Mouse (Mus musculus) stomach, embryonic 15.5 days (tissue): ENCODE results near the gene Bcl11b. TPM values are rescaled to one million over a fixed set of nuclear protein-coding genes. Genes with fewer than 3 reads are reported as not detected.

Experiments
- ATAC-seq: fragments of 200-750 bp; cut with Nextera tagmentation; 2 replicates; pipeline ENCODE4 v1.8.0; 2017; ENCODE audit warnings: low read depth, moderate number of reproducible peaks, moderate TSS enrichment; ENCODE audit not compliant: insufficient read depth, low FRiP score
- H3K27ac ChIP-seq: fragments of 300-500 bp; sonication (generic); 2 replicates; pipeline ENCODE4 v1.5.1; 2015; ENCODE audit warnings: mild to moderate bottlenecking, inconsistent platforms
- H3K27me3 ChIP-seq: fragments of 300-500 bp; sonication (generic); replicated peaks from 2 replicates; pipeline ENCODE4 v1.6.1; 2015; ENCODE audit warnings: inconsistent platforms
- H3K36me3 ChIP-seq: fragments of 300-500 bp; sonication (generic); 2 replicates; pipeline ENCODE4 v1.6.1; 2015; ENCODE audit warnings: inconsistent platforms
- H3K4me1 ChIP-seq: fragments of 300-500 bp; sonication (generic); 2 replicates; pipeline ENCODE4 v1.6.1; 2015; ENCODE audit warnings: inconsistent platforms
- H3K4me2 ChIP-seq: fragments of 300-500 bp; sonication (generic); 2 replicates; pipeline ENCODE4 v1.6.1; 2015; ENCODE audit warnings: mild to moderate bottlenecking, inconsistent platforms
- H3K4me3 ChIP-seq: fragments of 300-500 bp; sonication (generic); replicated peaks from 2 replicates; pipeline ENCODE4 v1.5.1; 2015; ENCODE audit warnings: inconsistent platforms
- H3K9ac ChIP-seq: fragments of 300-500 bp; sonication (generic); 2 replicates; pipeline ENCODE4 v1.6.1; 2015; ENCODE audit warnings: inconsistent platforms
- H3K9me3 ChIP-seq: fragments of 300-500 bp; sonication (generic); 2 replicates; pipeline ENCODE4 v1.6.1; 2016; ENCODE audit warnings: inconsistent platforms
- WGBS: fragments of 180-500 bp; shearing (Covaris S2); methylation state at CpG from one replicate; pipeline ENCODE4 v1.1.7; 2015; 5-methylcytosine and 5-hydroxymethylcytosine counted together
- polyA plus RNA-seq: library from polyadenylated mRNA; unstranded; fragments of >200 nt; fragmentation: Nextera tagmentation; extraction: Ambion mirVana; gene quantifications from 2 replicates; pipeline ENCODE4 v1.2.1, GENCODE M21; 2015

The Bcl11b gene
- polyA plus RNA-seq, 1 experiment from 2014 or later: 5.7 TPM

GRCm38 (mm10) chr12:107968331-107968730, 35.1 kb downstream of the Bcl11b start:
- Histone ChIP-seq H3K4me2 (no peak overlapping the region), H3K36me3 (no peaks in the 10 kb centered on the region), H3K27ac (no peak overlapping the region), H3K9me3 (no peaks in the 10 kb centered on the region), H3K9ac (no peak overlapping the region), H3K27me3 (no peaks in the 10 kb centered on the region), H3K4me3 (no peak overlapping the region), H3K4me1 (0 out of 2 replicates have a peak, but pooled peaks cover 4% of the 10 kb centered on the region)
- no peak for ATAC-seq
- 85% methylated on average over 3 of the region's 3 CpGs for WGBS

- WGBS: 89% methylated on average over 7 of the region's 7 CpGs
- Histone ChIP-seq H3K27me3 (no peaks in the 10 kb centered on the region), H3K4me2 (no peak overlapping the region), H3K4me3 (no peak overlapping the region), H3K36me3 (no peaks in the 10 kb centered on the region), H3K4me1 (no peaks in the 10 kb centered on the region; the same call in 1 of the 2 replicates), H3K9me3 (no peaks in the 10 kb centered on the region), H3K9ac (no peak overlapping the region), H3K27ac (no peak overlapping the region)
- ATAC-seq: no peak
Observed at GRCm38 (mm10) chr12:107967026-107967425, 36.4 kb downstream of the Bcl11b start.

- Histone ChIP-seq H3K36me3 (no peaks in the 10 kb centered on the region), H3K9ac (no peak overlapping the region; the same call in 1 of the 2 replicates), H3K9me3 (no peaks in the 10 kb centered on the region), H3K4me1 (peaks cover 13% of the 10 kb centered on the region), H3K27ac (no peak overlapping the region), H3K4me3 (no peak overlapping the region), H3K4me2 (no peak overlapping the region), H3K27me3 (no peaks in the 10 kb centered on the region)
- 86% methylated on average over 12 of the region's 12 CpGs for WGBS
- no peak for ATAC-seq
Observed at GRCm38 (mm10) chr12:107965103-107965502, 38.3 kb downstream of the Bcl11b start.

GRCm38 (mm10) chr12:107964396-107965085, 38.9 kb downstream of the Bcl11b start:
- Histone ChIP-seq H3K4me3 (no peak overlapping the region), H3K36me3 (no peaks in the 10 kb centered on the region), H3K27ac (no peak overlapping the region), H3K27me3 (no peaks in the 10 kb centered on the region), H3K9me3 (no peaks in the 10 kb centered on the region), H3K9ac (no peak overlapping the region), H3K4me2 (no peak overlapping the region), H3K4me1 (peaks cover 13% of the 10 kb centered on the region)
- ATAC-seq: no peak
- 81% methylated on average over 14 of the region's 14 CpGs for WGBS

GRCm38 (mm10) chr12:107962852-107963251, 40.5 kb downstream of the Bcl11b start:
- no peak overlapping the region for H3K9ac ChIP-seq
- H3K36me3 ChIP-seq: no peaks in the 10 kb centered on the region
- 50% methylated on average over 7 of the region's 7 CpGs for WGBS
- H3K4me3 ChIP-seq: no peak overlapping the region
- H3K9me3 ChIP-seq: no peaks in the 10 kb centered on the region
- H3K27ac ChIP-seq: no peak overlapping the region
- no peaks in the 10 kb centered on the region for H3K27me3 ChIP-seq
- H3K4me1 ChIP-seq: peaks cover 13% of the 10 kb centered on the region
- no peak overlapping the region for H3K4me2 ChIP-seq
- ATAC-seq: no peak

GRCm38 (mm10) chr12:107961843-107962242, 41.6 kb downstream of the Bcl11b start:
- ATAC-seq: no peak
- WGBS: 45% methylated on average over 15 of the region's 15 CpGs

GRCm38 (mm10) chr12:107960789-107961491, 42.5 kb downstream of the Bcl11b start:
- H3K27ac ChIP-seq: peak overlapping the region; percentile 37; the same call in 1 of the 2 replicates

More at GRCm38 (mm10) chr12:107961843-107962242, 41.6 kb downstream of the Bcl11b start:
- no peaks in the 10 kb centered on the region for H3K27me3 ChIP-seq
- no peaks in the 10 kb centered on the region for H3K9me3 ChIP-seq
- no peak overlapping the region; the same call in 1 of the 2 replicates for H3K4me3 ChIP-seq
- H3K9ac ChIP-seq: no peak overlapping the region
- peak overlapping the region; percentile 39; the same call in 1 of the 2 replicates for H3K4me2 ChIP-seq
- peaks cover 13% of the 10 kb centered on the region for H3K4me1 ChIP-seq
- H3K36me3 ChIP-seq: no peaks in the 10 kb centered on the region
- peak overlapping the region; percentile 37; the same call in 1 of the 2 replicates for H3K27ac ChIP-seq

GRCm38 (mm10) chr12:107960365-107960764, 43.0 kb downstream of the Bcl11b start:
- WGBS: 61% methylated on average over 14 of the region's 14 CpGs
- no peak overlapping the region for H3K27ac ChIP-seq
- no peak for ATAC-seq

More at GRCm38 (mm10) chr12:107960789-107961491, 42.5 kb downstream of the Bcl11b start:
- Histone ChIP-seq H3K9ac (no peak overlapping the region), H3K4me1 (peaks cover 13% of the 10 kb centered on the region), H3K4me2 (peak overlapping the region; percentile 39), H3K4me3 (no peak overlapping the region), H3K27me3 (no peaks in the 10 kb centered on the region), H3K9me3 (no peaks in the 10 kb centered on the region), H3K36me3 (no peaks in the 10 kb centered on the region)
- 25% methylated on average over 12 of the region's 12 CpGs for WGBS
- peak; percentile 88 for ATAC-seq

GRCm38 (mm10) chr12:107959872-107960271, 43.5 kb downstream of the Bcl11b start:
- Histone ChIP-seq H3K36me3 (no peaks in the 10 kb centered on the region), H3K27me3 (no peaks in the 10 kb centered on the region), H3K27ac (no peak overlapping the region), H3K9me3 (no peaks in the 10 kb centered on the region), H3K4me1 (peaks cover 16% of the 10 kb centered on the region), H3K4me3 (no peak overlapping the region), H3K9ac (no peak overlapping the region), H3K4me2 (no peak overlapping the region)
- no peak for ATAC-seq
- 69% methylated on average over 8 of the region's 8 CpGs for WGBS

More at GRCm38 (mm10) chr12:107960365-107960764, 43.0 kb downstream of the Bcl11b start:
- H3K4me3 ChIP-seq: no peak overlapping the region
- H3K9me3 ChIP-seq: no peaks in the 10 kb centered on the region
- peaks cover 13% of the 10 kb centered on the region for H3K4me1 ChIP-seq
- H3K4me2 ChIP-seq: no peak overlapping the region
- H3K9ac ChIP-seq: no peak overlapping the region
- H3K36me3 ChIP-seq: no peaks in the 10 kb centered on the region
- no peaks in the 10 kb centered on the region for H3K27me3 ChIP-seq

- 80% methylated on average over 16 of the region's 16 CpGs for WGBS
- no peaks in the 10 kb centered on the region for H3K27me3 ChIP-seq
- H3K9me3 ChIP-seq: no peaks in the 10 kb centered on the region
- H3K36me3 ChIP-seq: no peaks in the 10 kb centered on the region
- no peak for ATAC-seq
- peaks cover 37% of the 10 kb centered on the region for H3K4me1 ChIP-seq
- no peak overlapping the region for H3K4me3 ChIP-seq
- H3K4me2 ChIP-seq: no peak overlapping the region
- no peak overlapping the region for H3K9ac ChIP-seq
- H3K27ac ChIP-seq: no peak overlapping the region
Observed at GRCm38 (mm10) chr12:107953044-107953684, 50.2 kb downstream of the Bcl11b start.

GRCm38 (mm10) chr12:107952318-107952724, 51.1 kb downstream of the Bcl11b start:
- H3K4me1 ChIP-seq: peaks cover 37% of the 10 kb centered on the region
- no peak overlapping the region for H3K27ac ChIP-seq
- H3K9ac ChIP-seq: no peak overlapping the region
- 42% methylated on average over 20 of the region's 20 CpGs for WGBS
- no peak overlapping the region for H3K4me3 ChIP-seq
- 0 out of 2 replicates have a peak, but pooled peaks cover under 1% of the 10 kb centered on the region for H3K27me3 ChIP-seq
- H3K9me3 ChIP-seq: no peaks in the 10 kb centered on the region
- ATAC-seq: no peak
- no peaks in the 10 kb centered on the region for H3K36me3 ChIP-seq
- H3K4me2 ChIP-seq: peak overlapping the region; percentile 31
